Mouse (Mus musculus) kidney, embryonic 16.5 days (tissue): ENCODE results near the gene Wasf1. TPM values are rescaled to one million over a fixed set of nuclear protein-coding genes. Genes with fewer than 3 reads are reported as not detected.

ENCODE experiments used
- ATAC-seq: fragments of 200-750 bp; cut with Nextera tagmentation; 2 replicates; pipeline ENCODE4 v1.8.0; 2017; ENCODE audit warnings: moderate TSS enrichment; ENCODE audit not compliant: low FRiP score, low TSS enrichment
- H3K27ac ChIP-seq: fragments of 300-500 bp; sonication (generic); 2 replicates; pipeline ENCODE4 v1.5.1; 2014; ENCODE audit warnings: low read length
- H3K27me3 ChIP-seq: fragments of 300-500 bp; sonication (generic); 2 replicates; pipeline ENCODE4 v1.6.1; 2014; ENCODE audit warnings: low read length, control low read depth, mixed read lengths; ENCODE audit not compliant: insufficient read depth
- H3K36me3 ChIP-seq: fragments of 300-500 bp; sonication (generic); 2 replicates; pipeline ENCODE4 v1.6.1; 2014; ENCODE audit warnings: low read length, control low read depth, mixed read lengths; ENCODE audit not compliant: insufficient read depth
- H3K4me1 ChIP-seq: fragments of 300-500 bp; sonication (generic); 2 replicates; pipeline ENCODE4 v1.6.1; 2014; ENCODE audit warnings: low read length, control low read depth, mixed read lengths; ENCODE audit not compliant: insufficient read depth
- H3K4me2 ChIP-seq: fragments of 300-500 bp; sonication (generic); replicated peaks from 2 replicates; pipeline ENCODE4 v1.6.1; 2014; ENCODE audit warnings: low read depth, low read length
- H3K4me3 ChIP-seq: fragments of 300-500 bp; sonication (generic); 2 replicates; pipeline ENCODE4 v1.5.1; 2014; ENCODE audit warnings: mild to moderate bottlenecking, low read length
- H3K9ac ChIP-seq: fragments of 300-500 bp; sonication (generic); replicated peaks from 2 replicates; pipeline ENCODE4 v1.6.1; 2014; ENCODE audit warnings: low read length
- H3K9me3 ChIP-seq: fragments of 300-500 bp; sonication (generic); 2 replicates; pipeline ENCODE4 v1.6.1; 2016; ENCODE audit warnings: low read length, control low read depth
- WGBS: fragments of 180-500 bp; shearing (Covaris S2); extraction: QIAGEN DNeasy Blood & Tissue Kit; methylation state at CpG from one replicate; pipeline ENCODE4 v1.1.7; 2014; 5-methylcytosine and 5-hydroxymethylcytosine counted together
- polyA plus RNA-seq: library from polyadenylated mRNA; unstranded; fragments of >200 nt; fragmentation: Nextera tagmentation; extraction: Ambion mirVana; gene quantifications from 2 replicates; pipeline ENCODE4 v1.2.1, GENCODE M21; 2015

Wasf1 gene
- polyA plus RNA-seq = 17.5 and 24.3 TPM in 2 replicates

GRCm38 (mm10) chr10:40882831-40883643 lies at the start of gene Wasf1, which contains the start of gene Cdc40:
TSS of gene Wasf1 (plus strand) at chr10:40883475.
TSS of gene Cdc40 (minus strand) at chr10:40883311.
- peak within 1 kb of the TSS; percentile 92 for H3K27ac ChIP-seq
- H3K4me3 ChIP-seq = peak within 1 kb of the TSS; percentile 97
- H3K4me2 ChIP-seq = peak within 1 kb of the TSS; percentile 82
- peak within 1 kb of the TSS; percentile 95 for H3K9ac ChIP-seq
- WGBS = under 1% methylated on average over 44 of the region's 44 CpGs
- H3K36me3 ChIP-seq = no peaks in the 10 kb centered on the region; the same call in 1 of the 2 replicates
- ATAC-seq = peak; percentile 98
- no peaks in the 10 kb centered on the region for H3K9me3 ChIP-seq
- H3K27me3 ChIP-seq = no peaks in the 10 kb centered on the region
- H3K4me1 ChIP-seq = peaks cover 13% of the 10 kb centered on the region

- Histone ChIP-seq H3K9me3 (no peaks in the 10 kb centered on the region), H3K4me3 (no peak overlapping the region), H3K27me3 (no peaks in the 10 kb centered on the region), H3K36me3 (peaks cover 35% of the 10 kb centered on the region), H3K4me2 (no peak overlapping the region), H3K27ac (no peak overlapping the region), H3K4me1 (no peaks in the 10 kb centered on the region), H3K9ac (no peak overlapping the region)
- no peak for ATAC-seq
- WGBS = 89% methylated on average over 5 of the region's 5 CpGs
Measured at GRCm38 (mm10) chr10:40840086-40840485, 43.2 kb upstream of the Wasf1 start.

GRCm38 (mm10) chr10:40843841-40844240 lies 39.4 kb upstream of the Wasf1 start:
- ATAC-seq = no peak
- peaks cover 42% of the 10 kb centered on the region for H3K36me3 ChIP-seq
- H3K4me1 ChIP-seq = no peaks in the 10 kb centered on the region
- H3K9me3 ChIP-seq = no peaks in the 10 kb centered on the region
- WGBS = 84% methylated on average over 5 of the region's 5 CpGs
- no peaks in the 10 kb centered on the region for H3K27me3 ChIP-seq
- no peak overlapping the region for H3K4me3 ChIP-seq
- no peak overlapping the region for H3K9ac ChIP-seq
- no peak overlapping the region for H3K4me2 ChIP-seq
- no peak overlapping the region for H3K27ac ChIP-seq

- no peaks in the 10 kb centered on the region for H3K9me3 ChIP-seq
- peak overlapping the region; percentile 4; the same call in 1 of the 2 replicates for H3K27ac ChIP-seq
- no peaks in the 10 kb centered on the region for H3K4me1 ChIP-seq
- no peak overlapping the region for H3K9ac ChIP-seq
- no peaks in the 10 kb centered on the region for H3K27me3 ChIP-seq
- ATAC-seq = no peak
- no peak overlapping the region for H3K4me2 ChIP-seq
- WGBS = 62% methylated on average over 10 of the region's 10 CpGs
- H3K4me3 ChIP-seq = no peak overlapping the region
- peaks cover 42% of the 10 kb centered on the region for H3K36me3 ChIP-seq
Measured at GRCm38 (mm10) chr10:40844546-40844945, 38.7 kb upstream of the Wasf1 start.

GRCm38 (mm10) chr10:40845626-40846025 lies 37.6 kb upstream of the Wasf1 start:
- H3K27ac ChIP-seq = no peak overlapping the region
- H3K9me3 ChIP-seq = no peaks in the 10 kb centered on the region
- H3K27me3 ChIP-seq = no peaks in the 10 kb centered on the region
- no peak overlapping the region for H3K9ac ChIP-seq
- no peaks in the 10 kb centered on the region for H3K4me1 ChIP-seq
- 82% methylated on average over 6 of the region's 6 CpGs for WGBS
- ATAC-seq = no peak
- H3K4me2 ChIP-seq = no peak overlapping the region
- H3K4me3 ChIP-seq = no peak overlapping the region
- peaks cover 39% of the 10 kb centered on the region for H3K36me3 ChIP-seq

GRCm38 (mm10) chr10:40847176-40847874 lies 36.0 kb upstream of the Wasf1 start:
- peaks cover 23% of the 10 kb centered on the region for H3K36me3 ChIP-seq
- WGBS = 90% methylated on average over 10 of the region's 10 CpGs

GRCm38 (mm10) chr10:40850644-40851043 lies 32.6 kb upstream of the Wasf1 start:
- Histone ChIP-seq H3K4me2 (no peak overlapping the region), H3K36me3 (peaks cover 15% of the 10 kb centered on the region), H3K9ac (no peak overlapping the region), H3K9me3 (no peaks in the 10 kb centered on the region), H3K27ac (no peak overlapping the region), H3K4me3 (no peak overlapping the region), H3K27me3 (no peaks in the 10 kb centered on the region), H3K4me1 (no peaks in the 10 kb centered on the region)
- WGBS = 83% methylated on average over 2 of the region's 2 CpGs
- no peak for ATAC-seq

More at GRCm38 (mm10) chr10:40847176-40847874, 36.0 kb upstream of the Wasf1 start:
- Histone ChIP-seq H3K27ac (no peak overlapping the region), H3K9ac (no peak overlapping the region), H3K9me3 (no peaks in the 10 kb centered on the region), H3K4me3 (no peak overlapping the region), H3K4me2 (no peak overlapping the region), H3K4me1 (no peaks in the 10 kb centered on the region), H3K27me3 (no peaks in the 10 kb centered on the region)
- no peak for ATAC-seq

GRCm38 (mm10) chr10:40851138-40851537 lies 32.1 kb upstream of the Wasf1 start:
- H3K4me2 ChIP-seq = no peak overlapping the region
- H3K27me3 ChIP-seq = no peaks in the 10 kb centered on the region
- no peak overlapping the region for H3K27ac ChIP-seq
- peaks cover 15% of the 10 kb centered on the region for H3K36me3 ChIP-seq
- H3K9ac ChIP-seq = no peak overlapping the region
- H3K4me3 ChIP-seq = no peak overlapping the region
- no peak for ATAC-seq
- no peaks in the 10 kb centered on the region for H3K4me1 ChIP-seq
- H3K9me3 ChIP-seq = no peaks in the 10 kb centered on the region

GRCm38 (mm10) chr10:40855616-40856015 lies 27.7 kb upstream of the Wasf1 start:
- 54% methylated on average over 2 of the region's 2 CpGs for WGBS
- no peaks in the 10 kb centered on the region for H3K36me3 ChIP-seq
- no peaks in the 10 kb centered on the region; the same call in 1 of the 2 replicates for H3K9me3 ChIP-seq
- no peak overlapping the region for H3K4me2 ChIP-seq
- no peaks in the 10 kb centered on the region for H3K27me3 ChIP-seq
- H3K27ac ChIP-seq = no peak overlapping the region
- no peak overlapping the region for H3K4me3 ChIP-seq
- ATAC-seq = no peak
- H3K9ac ChIP-seq = no peak overlapping the region
- no peaks in the 10 kb centered on the region for H3K4me1 ChIP-seq

- no peaks in the 10 kb centered on the region for H3K27me3 ChIP-seq
- no peak overlapping the region for H3K27ac ChIP-seq
- H3K9ac ChIP-seq = no peak overlapping the region
- no peak overlapping the region for H3K4me3 ChIP-seq
- no peaks in the 10 kb centered on the region; the same call in 1 of the 2 replicates for H3K9me3 ChIP-seq
- no peaks in the 10 kb centered on the region for H3K4me1 ChIP-seq
- ATAC-seq = no peak
- H3K36me3 ChIP-seq = no peaks in the 10 kb centered on the region
- H3K4me2 ChIP-seq = no peak overlapping the region
- 88% methylated on average over 7 of the region's 7 CpGs for WGBS
Measured at GRCm38 (mm10) chr10:40856703-40857102, 26.6 kb upstream of the Wasf1 start.
